Mouse (Mus musculus) G1E (cell line): ENCODE data around the gene Pdia2. TPM values are rescaled to one million over a fixed set of nuclear protein-coding genes. Genes with fewer than 3 reads are reported as not detected.

ENCODE experiments used
- ATAC-seq: 2 replicates; pipeline ENCODE4 v1.8.0; 2016; ENCODE audit warnings: mild to moderate bottlenecking; ENCODE audit not compliant: insufficient number of reproducible peaks, poor library complexity, low FRiP score, severe bottlenecking; ENCODE audit errors: extremely low read depth
- DNase-seq: peaks from one replicate; pipeline ENCODE4 v3.0.0; 2012; ENCODE audit warnings: low spot score
- H3K27me3 ChIP-seq: 2 replicates; pipeline ENCODE4 v1.6.1; 2012; ENCODE audit warnings: mild to moderate bottlenecking, low read length, inconsistent platforms; ENCODE audit not compliant: insufficient read depth
- H3K36me3 ChIP-seq: replicated peaks from 2 replicates; pipeline ENCODE3; 2012; ENCODE audit warnings: mild to moderate bottlenecking, inconsistent platforms
- H3K4me1 ChIP-seq: 2 replicates; pipeline ENCODE4 v1.6.1; 2012; ENCODE audit warnings: low read depth, low read length, inconsistent platforms, mixed read lengths; ENCODE audit not compliant: insufficient read depth
- H3K4me3 ChIP-seq: 2 replicates; pipeline ENCODE4 v1.5.1; 2012; ENCODE audit warnings: low read depth, mild to moderate bottlenecking, inconsistent platforms, low read length, moderate library complexity, mixed read lengths
- H3K9me3 ChIP-seq: replicated peaks from 2 replicates; pipeline ENCODE4 v1.6.1; 2012; ENCODE audit warnings: inconsistent platforms
- CTCF ChIP-seq: IDR thresholded peaks from 2 replicates; pipeline ENCODE4 v1.5.1; 2012; ENCODE audit warnings: low read depth, low read length, inconsistent platforms, mixed read lengths
- GATA1 ChIP-seq: IDR thresholded peaks from 2 replicates; pipeline ENCODE4 v1.6.1; 2012; ENCODE audit warnings: borderline replicate concordance, low read length, inconsistent platforms, mixed read lengths
- GATA2 ChIP-seq: IDR thresholded peaks from 2 replicates; pipeline ENCODE4 v1.6.1; 2012; ENCODE audit warnings: low read depth, low read length, inconsistent platforms, borderline replicate concordance
- POLR2AphosphoS5 ChIP-seq: IDR thresholded peaks from 2 replicates; pipeline ENCODE4 v1.6.1; 2012; ENCODE audit warnings: low read depth, low read length, inconsistent platforms; ENCODE audit not compliant: insufficient replicate concordance
- TAL1 ChIP-seq: conservative IDR thresholded peaks from 2 replicates; pipeline ENCODE4 v1.6.1; 2012; ENCODE audit warnings: low read depth, low read length, inconsistent platforms, mixed read lengths
- polyA plus RNA-seq: library from polyadenylated mRNA; stranded (reverse); fragments of >175 nt; gene quantifications from 2 replicates; pipeline ENCODE4 v1.2.3, GENCODE M21; 2012
- total RNA-seq, 2 experiments: library from RNA; stranded (forward) in 1 of 2; stranded (reverse) in 1 of 2; fragments of 200-1000 nt in 1 of 2; fragments of >200 nt in 1 of 2; fragmentation: Nextera tagmentation in 1 of 2; gene quantifications; 2 replicates each; pipeline ENCODE4 v1.2.3; 2014 to 2017

Gene Pdia2
- total RNA-seq (2014; fragmentation: Nextera tagmentation), result 1.6 and 2.0 TPM in 2 replicates
- total RNA-seq (2017), result 0.11 and 1.0 TPM in 2 replicates
- 0.65 and 0.74 TPM in 2 replicates for polyA plus RNA-seq

DNA sequence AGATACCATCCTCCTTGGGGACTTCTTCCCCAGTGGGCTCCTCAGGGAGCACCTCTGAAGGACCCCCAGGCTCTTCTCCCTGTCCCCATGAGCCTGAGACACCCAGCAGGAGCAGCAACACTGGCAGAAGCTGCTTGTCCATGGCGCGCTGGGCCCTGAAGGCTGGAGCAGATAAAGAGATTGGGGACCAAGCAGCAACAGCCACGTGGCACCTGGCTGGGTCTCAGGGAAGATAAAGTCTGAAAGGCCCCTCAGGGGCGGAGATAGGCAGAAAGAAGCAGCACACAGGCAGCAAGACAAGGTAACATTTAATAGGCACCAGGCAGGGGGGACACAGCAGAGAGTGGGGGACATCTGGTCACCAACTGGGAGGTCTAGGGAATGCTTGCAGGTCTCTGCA lies at the start of gene Pdia2:
Gene Pdia2 (minus strand): TSS at position 196 of the 400 bp plus-strand sequence.
- H3K27me3 ChIP-seq, result no peaks in the 10 kb centered on the region
- peaks cover 72% of the 10 kb centered on the region for H3K4me1 ChIP-seq
- DNase-seq, result peak; percentile 34
- H3K9me3 ChIP-seq, result no peaks in the 10 kb centered on the region
- H3K4me3 ChIP-seq, result peak within 1 kb of the TSS; percentile 73; the same call in 1 of the 2 replicates
- peaks cover 66% of the 10 kb centered on the region for H3K36me3 ChIP-seq
- ATAC-seq, result no peak
- TF ChIP-seq TAL1, result no peak

- DNase-seq (peak; percentile 85), ATAC-seq (peak; percentile 83)
- Histone ChIP-seq H3K27me3 (no peaks in the 10 kb centered on the region), H3K4me1 (peaks cover 53% of the 10 kb centered on the region), H3K36me3 (no peaks in the 10 kb centered on the region), H3K4me3 (peak within 1 kb of the TSS; percentile 79), H3K9me3 (0 out of 2 replicates have a peak, but pooled peaks cover 5% of the 10 kb centered on the region)
- TF ChIP-seq TAL1 (no peak), GATA1 (no peak), POLR2AphosphoS5 (no peak), CTCF (no peak), GATA2 (no peak)
Observed at GRCm38 (mm10) chr17:26244101-26244841, 45.4 kb upstream of the Pdia2 start, which contains the start of gene Fam234a. Fam234a (minus strand) TSS chr17:26244242.

DNA sequence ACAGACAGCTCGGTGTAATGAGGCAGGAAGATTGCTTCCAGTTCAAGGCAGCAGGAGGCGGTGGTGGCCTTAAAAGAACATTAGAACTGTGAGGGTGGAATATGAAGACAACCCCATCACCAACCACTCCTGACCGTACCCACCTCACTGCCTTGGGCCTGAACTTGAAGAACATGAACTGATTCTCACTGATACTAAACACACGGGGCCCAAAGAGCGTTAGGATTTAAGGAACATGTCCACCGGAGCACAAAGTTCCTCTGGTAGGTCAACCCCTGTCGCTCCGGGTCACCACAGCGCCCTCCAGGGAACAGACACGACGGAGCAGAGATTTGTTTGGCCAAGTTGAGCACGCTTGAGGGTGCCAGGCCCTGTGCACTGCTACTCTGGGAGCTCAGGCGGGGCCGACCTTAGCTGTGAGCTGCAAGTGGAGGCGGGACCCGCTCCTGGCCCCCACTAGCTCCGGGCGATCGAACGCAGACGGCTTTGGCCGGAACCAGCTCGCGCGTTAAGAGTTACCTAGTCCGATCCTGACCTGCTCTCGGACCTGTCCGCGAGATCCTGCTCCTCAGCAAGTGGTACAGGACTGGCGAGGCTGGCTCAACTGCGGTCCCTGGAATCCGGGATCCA lies 44.7 kb upstream of the Pdia2 start:
- peak; percentile 36 for DNase-seq
- Histone ChIP-seq H3K4me3 (peak overlapping the region; percentile 79), H3K9me3 (0 out of 2 replicates have a peak, but pooled peaks cover 5% of the 10 kb centered on the region), H3K4me1 (peaks cover 59% of the 10 kb centered on the region), H3K36me3 (no peaks in the 10 kb centered on the region), H3K27me3 (no peaks in the 10 kb centered on the region)
- TF ChIP-seq TAL1 (no peak), GATA1 (no peak), CTCF (no peak), POLR2AphosphoS5 (no peak), GATA2 (no peak)
- no peak for ATAC-seq

- Histone ChIP-seq H3K4me1 (peaks cover 83% of the 10 kb centered on the region), H3K4me3 (peak overlapping the region; percentile 68; the same call in 1 of the 2 replicates), H3K9me3 (0 out of 2 replicates have a peak, but pooled peaks cover 5% of the 10 kb centered on the region), H3K27me3 (no peaks in the 10 kb centered on the region), H3K36me3 (no peaks in the 10 kb centered on the region)
- ATAC-seq (no peak), DNase-seq (no peak)
- TF ChIP-seq POLR2AphosphoS5, result no peak
- no peak for TF ChIP-seq GATA2
- no peak for TF ChIP-seq CTCF
- no peak for TF ChIP-seq GATA1
- TF ChIP-seq TAL1, result no peak
Observed at GRCm38 (mm10) chr17:26240990-26241389, 42.1 kb upstream of the Pdia2 start.

GRCm38 (mm10) chr17:26240120-26240790 lies 41.4 kb upstream of the Pdia2 start:
- Histone ChIP-seq H3K27me3 (no peaks in the 10 kb centered on the region), H3K4me1 (peaks cover 90% of the 10 kb centered on the region), H3K9me3 (0 out of 2 replicates have a peak, but pooled peaks cover 3% of the 10 kb centered on the region), H3K4me3 (peak overlapping the region; percentile 68; the same call in 1 of the 2 replicates), H3K36me3 (no peaks in the 10 kb centered on the region)
- no peak for DNase-seq
- TF ChIP-seq POLR2AphosphoS5 (no peak), GATA1 (no peak), CTCF (no peak), GATA2 (no peak), TAL1 (no peak)
- peak; percentile 47 for ATAC-seq

DNA sequence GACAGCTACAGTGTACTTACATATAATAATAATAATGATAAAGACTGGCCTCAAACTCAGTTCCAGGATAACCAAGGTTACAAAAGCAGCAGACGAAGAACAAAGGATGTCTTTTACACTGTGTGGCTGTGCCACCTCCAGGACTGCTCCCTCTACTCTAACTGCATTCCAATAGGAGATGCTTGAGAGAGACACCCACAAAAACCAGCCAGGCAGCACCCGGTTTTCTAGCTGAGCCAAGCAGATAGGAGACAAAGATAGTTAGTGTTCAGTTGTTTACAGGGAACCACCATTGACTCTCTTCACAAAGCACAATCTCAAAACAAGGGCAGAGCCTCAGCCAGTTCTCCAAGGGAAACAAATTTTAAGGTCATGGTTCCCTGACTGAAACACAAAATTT lies 40.7 kb upstream of the Pdia2 start:
- H3K4me3 ChIP-seq, result no peak overlapping the region; the same call in 1 of the 2 replicates
- H3K36me3 ChIP-seq, result no peaks in the 10 kb centered on the region
- no peak for TF ChIP-seq TAL1
- no peak for TF ChIP-seq POLR2AphosphoS5
- TF ChIP-seq CTCF, result no peak
- no peak for TF ChIP-seq GATA2
- DNase-seq, result no peak
- H3K9me3 ChIP-seq, result no peaks in the 10 kb centered on the region
- H3K27me3 ChIP-seq, result no peaks in the 10 kb centered on the region
- peaks cover 90% of the 10 kb centered on the region for H3K4me1 ChIP-seq
- ATAC-seq, result no peak
